Mouse (Mus musculus): Measurements from ENCODE around the gene Mesp2. TPM values are rescaled to one million over a fixed set of nuclear protein-coding genes. Genes with fewer than 3 reads are reported as not detected.

Gene Mesp2
- 0.19 and 0.69 TPM in 2 replicates for polyA plus RNA-seq (2021; fragmentation: Nextera tagmentation)
- long read RNA-seq, experiment 1, partial matches to known transcripts, result 0 of 1 reads
- long read RNA-seq, experiment 1, other reads (novel, unspliced or antisense), result 0 of 1 reads
- long read RNA-seq, experiment 2, result 0 reads

DNA sequence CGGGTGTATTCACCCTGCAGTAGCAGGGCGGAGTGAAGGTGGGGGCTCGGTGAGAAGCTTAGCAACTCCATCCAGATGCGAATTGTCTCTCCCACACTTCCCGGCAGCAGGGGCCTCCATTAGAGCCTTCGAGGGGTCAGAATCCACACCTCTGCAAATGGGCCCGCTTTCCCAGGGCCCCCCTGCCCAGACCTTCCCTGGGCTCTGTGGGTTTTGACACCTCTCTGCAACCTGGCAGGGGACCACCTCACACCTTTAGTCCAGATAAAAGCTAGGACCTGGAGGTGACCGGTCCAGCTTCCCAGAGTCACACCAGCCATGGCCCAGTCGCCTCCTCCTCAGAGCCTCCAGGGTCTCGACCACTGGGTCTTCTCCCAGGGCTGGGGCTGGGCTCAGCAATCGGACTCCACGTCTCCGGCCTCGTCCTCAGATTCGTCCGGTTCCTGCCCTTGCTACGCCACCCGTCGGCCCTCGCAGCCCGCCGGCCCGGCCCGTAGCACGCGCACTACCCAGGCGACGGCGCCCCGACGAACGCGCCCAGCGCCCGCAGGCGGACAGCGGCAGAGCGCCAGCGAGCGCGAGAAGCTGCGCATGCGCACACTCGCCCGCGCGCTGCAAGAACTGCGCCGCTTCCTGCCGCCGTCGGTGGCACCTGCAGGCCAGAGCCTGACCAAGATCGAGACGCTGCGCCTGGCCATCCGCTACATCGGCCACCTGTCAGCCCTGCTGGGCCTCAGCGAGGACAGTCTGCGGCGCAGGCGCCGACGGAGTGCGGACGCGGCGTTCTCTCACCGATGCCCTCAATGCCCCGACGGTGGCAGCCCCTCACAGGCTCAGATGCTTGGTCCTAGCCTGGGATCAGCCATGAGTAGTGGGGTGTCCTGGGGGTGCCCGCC, at the start of gene Mesp2:
TSS of gene Mesp2 (plus strand) at position 117 of the 896 bp plus-strand sequence.

DNA sequence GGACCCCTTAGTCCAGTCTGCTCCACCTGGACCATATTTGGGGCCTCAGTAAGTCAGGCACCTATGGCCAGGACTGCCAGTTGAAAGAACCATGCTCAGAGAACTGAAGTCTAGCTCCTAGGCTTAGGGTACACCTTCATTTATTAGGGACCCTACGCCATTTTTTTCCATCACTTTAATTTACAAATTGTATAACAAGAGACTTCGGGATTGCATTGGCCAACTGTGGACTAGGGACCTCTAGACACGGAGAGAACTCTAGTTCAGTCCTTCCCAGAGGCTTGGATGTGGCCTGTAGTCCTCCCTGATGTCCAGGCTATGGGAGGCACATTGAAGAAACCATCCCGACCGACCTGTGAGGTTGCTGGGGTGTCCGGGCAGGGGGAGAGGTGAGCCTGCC, 16.8 kb upstream of the Mesp2 start, which contains the start of gene Mesp1:
TSS of gene Mesp1 (minus strand) at position 101 of the 400 bp plus-strand sequence.

DNA sequence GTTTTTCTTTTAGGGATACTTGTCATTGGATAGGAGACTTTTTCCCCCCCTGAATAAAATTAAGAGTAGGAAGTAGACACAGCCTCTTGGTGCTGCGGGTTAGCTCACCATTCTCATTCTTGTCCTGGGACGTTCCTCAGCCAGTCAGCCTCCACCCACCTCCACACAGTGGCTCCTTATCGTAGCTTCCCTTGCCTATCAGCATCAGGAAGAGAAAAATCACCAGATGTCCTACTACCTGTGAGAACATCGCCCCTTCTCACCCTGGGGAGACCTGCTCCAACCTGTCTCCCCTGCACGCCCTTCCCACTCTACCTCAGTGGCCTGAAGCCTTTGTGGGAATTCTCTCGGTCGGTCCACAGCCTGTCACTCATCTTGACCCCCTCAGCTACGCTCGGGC, 50.3 kb downstream of the Mesp2 start, which contains the start of gene Anpep:
TSS of gene Anpep (minus strand) at position 249 of the 400 bp plus-strand sequence.

Other genes with a start within 250 kb of the Mesp2 start
- gene Rhcg, start 193.1 kb upstream of the Mesp2 start, polyA plus RNA-seq (2021; fragmentation: Nextera tagmentation), result 0.64 and 1.8 TPM in 2 replicates
- gene Ticrr, start 150.5 kb upstream of the Mesp2 start, polyA plus RNA-seq (2021; fragmentation: Nextera tagmentation), result 0.05 TPM in 1 of 2 replicates, not detected in the other
- gene Kif7, start 95.0 kb upstream of the Mesp2 start, polyA plus RNA-seq (2021; fragmentation: Nextera tagmentation), result 0.34 and 0.41 TPM in 2 replicates
- gene Plin1, start 77.8 kb upstream of the Mesp2 start, polyA plus RNA-seq (2021; fragmentation: Nextera tagmentation), result 0.30 and 0.34 TPM in 2 replicates
- gene Pex11a, start 67.6 kb upstream of the Mesp2 start, polyA plus RNA-seq (2021; fragmentation: Nextera tagmentation), result 15.8 and 17.3 TPM in 2 replicates
- gene Wdr93, start 67.6 kb upstream of the Mesp2 start, polyA plus RNA-seq (2021; fragmentation: Nextera tagmentation), result 0.34 and 0.87 TPM in 2 replicates
- 0.39 and 0.40 TPM in 2 replicates for gene Mesp1, start 16.9 kb upstream of the Mesp2 start, polyA plus RNA-seq (2021; fragmentation: Nextera tagmentation)
- 0.24 and 0.45 TPM in 2 replicates for gene Anpep, start 50.3 kb downstream of the Mesp2 start, polyA plus RNA-seq (2021; fragmentation: Nextera tagmentation)
- gene Ap3s2, start 109.9 kb downstream of the Mesp2 start, polyA plus RNA-seq (2021; fragmentation: Nextera tagmentation), result 13.9 and 15.3 TPM in 2 replicates
- 14.9 and 18.4 TPM in 2 replicates for gene Arpin, start 124.6 kb downstream of the Mesp2 start, polyA plus RNA-seq (2021; fragmentation: Nextera tagmentation)
- gene Zfp710, start 214.1 kb downstream of the Mesp2 start, polyA plus RNA-seq (2021; fragmentation: Nextera tagmentation), result 2.8 and 3.7 TPM in 2 replicates